Mouse (Mus musculus) midbrain, postnatal 0 days (tissue): Measurements from ENCODE around the gene Nova2. TPM values are rescaled to one million over a fixed set of nuclear protein-coding genes. Genes with fewer than 3 reads are reported as not detected.
A peak's percentile ranks its signal among the peaks of the same experiment; 100 is the strongest.

Experiments used
- ATAC-seq: fragments of 200-750 bp; cut with Nextera tagmentation; 2 replicates; pipeline ENCODE4 v1.8.0; 2017; ENCODE audit warnings: moderate number of reproducible peaks, mild to moderate bottlenecking, moderate TSS enrichment, moderate library complexity; ENCODE audit not compliant: low FRiP score
- DNase-seq: peaks from one replicate; pipeline ENCODE4 v3.0.0-alpha.2; 2015; ENCODE audit warnings: low spot score
- H3K27ac ChIP-seq: fragments of 300-500 bp; sonication (generic); 2 replicates; pipeline ENCODE4 v1.5.1; 2014; ENCODE audit warnings: low read depth, mild to moderate bottlenecking, low read length, mixed read lengths
- H3K27me3 ChIP-seq: fragments of 300-500 bp; sonication (generic); 2 replicates; pipeline ENCODE4 v1.6.1; 2014; ENCODE audit warnings: low read length, control low read depth, mixed read lengths; ENCODE audit not compliant: insufficient read depth
- H3K36me3 ChIP-seq: fragments of 300-500 bp; sonication (generic); 2 replicates; pipeline ENCODE4 v1.6.1; 2014; ENCODE audit warnings: low read length, control low read depth, mixed read lengths; ENCODE audit not compliant: insufficient read depth
- H3K4me1 ChIP-seq: fragments of 300-500 bp; sonication (generic); 2 replicates; pipeline ENCODE4 v1.6.1; 2014; ENCODE audit warnings: mild to moderate bottlenecking, control low read depth, antibody characterized with exemption, low read length, mixed read lengths; ENCODE audit not compliant: insufficient read depth
- H3K4me2 ChIP-seq: fragments of 300-500 bp; sonication (generic); 2 replicates; pipeline ENCODE4 v1.6.1; 2014; ENCODE audit warnings: low read depth, mild to moderate bottlenecking, low read length, mixed read lengths; ENCODE audit not compliant: poor library complexity, severe bottlenecking
- H3K4me3 ChIP-seq: fragments of 300-500 bp; sonication (generic); 2 replicates; pipeline ENCODE4 v1.5.1; 2014; ENCODE audit warnings: low read depth, mild to moderate bottlenecking, low read length, moderate library complexity
- H3K9ac ChIP-seq: fragments of 300-500 bp; sonication (generic); replicated peaks from 2 replicates; pipeline ENCODE4 v1.6.1; 2014; ENCODE audit warnings: mild to moderate bottlenecking, low read length, moderate library complexity, mixed read lengths; ENCODE audit not compliant: poor library complexity, severe bottlenecking
- H3K9me3 ChIP-seq: fragments of 300-500 bp; sonication (generic); 2 replicates; pipeline ENCODE4 v1.6.1; 2016; ENCODE audit warnings: low read length, control low read depth
- CTCF ChIP-seq: IDR thresholded peaks from 2 replicates; pipeline ENCODE4 v1.5.1; 2016; ENCODE audit warnings: antibody characterized with exemption, mild to moderate bottlenecking
- WGBS: fragments of 180-500 bp; shearing (Covaris S2); extraction: QIAGEN DNeasy Blood & Tissue Kit; methylation state at CpG from one replicate; pipeline ENCODE4 v1.1.7; 2014; 5-methylcytosine and 5-hydroxymethylcytosine counted together
- polyA plus RNA-seq: library from polyadenylated mRNA; unstranded; fragments of >200 nt; fragmentation: Nextera tagmentation; extraction: Ambion mirVana; gene quantifications from 2 replicates; pipeline ENCODE4 v1.2.1, GENCODE M21; 2015
- total RNA-seq: library from RNA; depleted of rRNA; stranded (reverse); fragments of >200 nt; gene quantifications from 2 replicates; pipeline ENCODE4 v1.2.3, GENCODE M21; 2014

Nova2 gene
- total and polyA plus RNA-seq, 2 experiments from 2014 or later = 10.1 to 20.9 TPM

GRCm38 (mm10) chr7:18978381-18978780 is 52.7 kb downstream of the Nova2 start:
- H3K27me3 ChIP-seq = no peaks in the 10 kb centered on the region
- H3K9ac ChIP-seq = no peak overlapping the region
- H3K27ac ChIP-seq = no peak overlapping the region
- no peaks in the 10 kb centered on the region for H3K9me3 ChIP-seq
- DNase-seq = no peak
- no peaks in the 10 kb centered on the region for H3K4me1 ChIP-seq
- H3K36me3 ChIP-seq = no peaks in the 10 kb centered on the region
- no peak overlapping the region for H3K4me3 ChIP-seq
- WGBS = 89% methylated on average over 9 of the region's 9 CpGs
- ATAC-seq = no peak
- no peak for TF ChIP-seq CTCF
- H3K4me2 ChIP-seq = no peak overlapping the region

GRCm38 (mm10) chr7:18986503-18986902 is 60.8 kb downstream of the Nova2 start:
- Histone ChIP-seq H3K27me3 (no peaks in the 10 kb centered on the region), H3K27ac (no peak overlapping the region), H3K4me1 (0 out of 2 replicates have a peak, but pooled peaks cover 2% of the 10 kb centered on the region), H3K36me3 (no peaks in the 10 kb centered on the region), H3K9ac (no peak overlapping the region), H3K4me3 (no peak overlapping the region), H3K9me3 (no peaks in the 10 kb centered on the region), H3K4me2 (no peak overlapping the region)
- 82% methylated on average over 2 of the region's 2 CpGs for WGBS
- no peak for ATAC-seq
- TF ChIP-seq CTCF = no peak
- no peak for DNase-seq

GRCm38 (mm10) chr7:18987100-18987499 is 61.4 kb downstream of the Nova2 start, which contains the start of gene Nanos2:
Nanos2 (plus strand) TSS chr7:18987400.
- Histone ChIP-seq H3K9me3 (no peaks in the 10 kb centered on the region), H3K4me3 (no peak within 1 kb of the TSS), H3K36me3 (no peaks in the 10 kb centered on the region), H3K4me2 (no peak within 1 kb of the TSS), H3K27ac (no peak within 1 kb of the TSS), H3K4me1 (0 out of 2 replicates have a peak, but pooled peaks cover 2% of the 10 kb centered on the region), H3K27me3 (no peaks in the 10 kb centered on the region), H3K9ac (no peak within 1 kb of the TSS)
- TF ChIP-seq CTCF = no peak
- WGBS = 76% methylated on average over 2 of the region's 2 CpGs
- DNase-seq = no peak
- ATAC-seq = no peak

- DNase-seq (no peak), ATAC-seq (no peak)
- Histone ChIP-seq H3K4me3 (no peak overlapping the region), H3K27me3 (no peaks in the 10 kb centered on the region), H3K9me3 (no peaks in the 10 kb centered on the region), H3K9ac (no peak overlapping the region), H3K4me1 (peaks cover 2% of the 10 kb centered on the region; the same call in 1 of the 2 replicates), H3K27ac (no peak overlapping the region), H3K4me2 (no peak overlapping the region), H3K36me3 (no peaks in the 10 kb centered on the region)
- no peak for TF ChIP-seq CTCF
- 77% methylated on average over 13 of the region's 13 CpGs for WGBS
Measured at GRCm38 (mm10) chr7:18987747-18988146, 62.1 kb downstream of the Nova2 start.

GRCm38 (mm10) chr7:18988780-18989179 is 63.1 kb downstream of the Nova2 start:
- no peak overlapping the region for H3K9ac ChIP-seq
- WGBS = 75% methylated on average over 6 of the region's 6 CpGs
- H3K4me3 ChIP-seq = no peak overlapping the region
- no peak overlapping the region for H3K27ac ChIP-seq
- peaks cover 10% of the 10 kb centered on the region for H3K4me1 ChIP-seq
- ATAC-seq (no peak), DNase-seq (no peak)
- TF ChIP-seq CTCF = no peak
- H3K4me2 ChIP-seq = no peak overlapping the region
- H3K27me3 ChIP-seq = no peaks in the 10 kb centered on the region
- H3K9me3 ChIP-seq = no peaks in the 10 kb centered on the region
- H3K36me3 ChIP-seq = no peaks in the 10 kb centered on the region; the same call in 1 of the 2 replicates

GRCm38 (mm10) chr7:18989995-18990394 is 64.3 kb downstream of the Nova2 start:
- ATAC-seq = peak; percentile 28; the same call in 1 of the 2 replicates
- TF ChIP-seq CTCF = peak; percentile 71
- peak; percentile 74 for DNase-seq
- Histone ChIP-seq H3K27ac (peak overlapping the region; percentile 73), H3K4me3 (peak overlapping the region; percentile 61), H3K36me3 (no peaks in the 10 kb centered on the region; the same call in 1 of the 2 replicates), H3K4me2 (peak overlapping the region; percentile 44), H3K9me3 (no peaks in the 10 kb centered on the region), H3K4me1 (peaks cover 17% of the 10 kb centered on the region), H3K9ac (peak overlapping the region; percentile 37; the same call in 1 of the 2 replicates), H3K27me3 (no peaks in the 10 kb centered on the region)
- 1% methylated on average over 5 of the region's 5 CpGs for WGBS
